Mouse (Mus musculus) liver, embryonic 11.5 days (tissue): ENCODE measurements around the gene Lrmda. TPM values are rescaled to one million over a fixed set of nuclear protein-coding genes. Genes with fewer than 3 reads are reported as not detected.

Experiments used
- ATAC-seq: fragments of 200-750 bp; cut with Nextera tagmentation; replicated peaks from 2 replicates; pipeline ENCODE4 v1.8.0; 2017; ENCODE audit warnings: moderate number of reproducible peaks, mild to moderate bottlenecking, moderate TSS enrichment, moderate library complexity; ENCODE audit not compliant: low FRiP score
- DNase-seq: peaks from one replicate; pipeline ENCODE4 v3.0.0-alpha.2; 2017; ENCODE audit warnings: low spot score
- H3K27ac ChIP-seq: fragments of 300-500 bp; sonication (generic); 2 replicates; pipeline ENCODE4 v1.5.1; 2014; ENCODE audit warnings: mild to moderate bottlenecking, low read depth, low read length, control low read depth
- H3K27me3 ChIP-seq: fragments of 300-500 bp; sonication (generic); replicated peaks from 2 replicates; pipeline ENCODE4 v1.6.1; 2014; ENCODE audit warnings: low read length, mixed read lengths; ENCODE audit not compliant: control insufficient read depth, insufficient read depth
- H3K36me3 ChIP-seq: fragments of 300-500 bp; sonication (generic); 2 replicates; pipeline ENCODE4 v1.6.1; 2014; ENCODE audit warnings: mild to moderate bottlenecking, low read length, moderate library complexity, mixed read lengths; ENCODE audit not compliant: control insufficient read depth, insufficient read depth
- H3K4me1 ChIP-seq: fragments of 300-500 bp; sonication (generic); replicated peaks from 2 replicates; pipeline ENCODE4 v1.6.1; 2014; ENCODE audit warnings: low read length, mixed read lengths; ENCODE audit not compliant: control insufficient read depth, insufficient read depth
- H3K4me2 ChIP-seq: fragments of 300-500 bp; sonication (generic); 2 replicates; pipeline ENCODE4 v1.6.1; 2014; ENCODE audit warnings: mild to moderate bottlenecking, control low read depth, moderate library complexity
- H3K4me3 ChIP-seq: fragments of 300-500 bp; sonication (generic); 2 replicates; pipeline ENCODE4 v1.5.1; 2014; ENCODE audit warnings: low read depth, low read length, control low read depth
- H3K9ac ChIP-seq: fragments of 300-500 bp; sonication (generic); 2 replicates; pipeline ENCODE4 v1.6.1; 2014; ENCODE audit warnings: low read depth, low read length, control low read depth
- H3K9me3 ChIP-seq: fragments of 300-500 bp; sonication (generic); 2 replicates; pipeline ENCODE4 v1.6.1; 2016; ENCODE audit warnings: low read length, inconsistent platforms, mixed read lengths; ENCODE audit not compliant: control insufficient read depth
- WGBS: fragments of 180-500 bp; shearing (Covaris S2); extraction: QIAGEN DNeasy Blood & Tissue Kit; methylation state at CpG from one replicate; pipeline ENCODE4 v1.1.7; 2014; 5-methylcytosine and 5-hydroxymethylcytosine counted together
- polyA plus RNA-seq: library from polyadenylated mRNA; unstranded; fragments of >200 nt; fragmentation: Nextera tagmentation; extraction: Ambion mirVana; gene quantifications from 2 replicates; pipeline ENCODE4 v1.2.1, GENCODE M21; 2014

Gene Lrmda
- polyA plus RNA-seq, 1 experiment from 2014 or later = 0.53 TPM

- no peaks in the 10 kb centered on the region for H3K27me3 ChIP-seq
- DNase-seq (no peak), ATAC-seq (no peak)
- H3K9me3 ChIP-seq = no peaks in the 10 kb centered on the region
- no peaks in the 10 kb centered on the region for H3K36me3 ChIP-seq
- no peak overlapping the region for H3K27ac ChIP-seq
- 64% methylated on average over 3 of the region's 3 CpGs for WGBS
- no peaks in the 10 kb centered on the region for H3K4me1 ChIP-seq
- no peak overlapping the region for H3K4me2 ChIP-seq
- H3K4me3 ChIP-seq = no peak overlapping the region
- no peak overlapping the region for H3K9ac ChIP-seq
These were observed 917.2 kb downstream of the Lrmda start for GRCm38 (mm10) chr14:22936701-22937100.

- H3K9me3 ChIP-seq = no peaks in the 10 kb centered on the region
- WGBS = 29% methylated on average over 2 of the region's 2 CpGs
- no peak for ATAC-seq
- DNase-seq = no peak
- no peaks in the 10 kb centered on the region for H3K4me1 ChIP-seq
- H3K4me3 ChIP-seq = no peak overlapping the region
- H3K9ac ChIP-seq = no peak overlapping the region
- no peak overlapping the region for H3K27ac ChIP-seq
- H3K27me3 ChIP-seq = no peaks in the 10 kb centered on the region
- no peaks in the 10 kb centered on the region for H3K36me3 ChIP-seq
- H3K4me2 ChIP-seq = no peak overlapping the region
These were observed 921.1 kb downstream of the Lrmda start for GRCm38 (mm10) chr14:22940576-22940975.

DNA sequence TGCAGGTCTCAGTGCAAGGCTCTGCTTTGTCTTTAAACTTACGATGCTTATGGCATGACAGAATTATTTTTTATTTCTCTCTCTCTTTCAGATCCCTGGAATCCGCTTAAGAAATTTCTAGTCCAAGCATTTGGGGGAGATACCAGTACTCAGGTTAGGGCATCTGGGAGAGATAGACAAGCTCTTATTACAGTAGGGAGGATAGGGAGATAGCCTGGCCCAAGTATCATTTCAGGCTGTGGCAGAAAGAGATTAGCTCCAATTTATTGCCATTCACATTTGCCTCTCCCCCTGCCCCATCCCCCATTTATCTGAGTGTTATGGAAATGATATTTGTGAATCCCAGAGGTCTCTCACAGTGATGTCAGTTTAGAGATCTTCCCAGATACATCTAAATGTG lies 923.1 kb downstream of the Lrmda start:
- Histone ChIP-seq H3K36me3 (no peaks in the 10 kb centered on the region), H3K9me3 (no peaks in the 10 kb centered on the region), H3K4me2 (no peak overlapping the region), H3K4me1 (no peaks in the 10 kb centered on the region), H3K4me3 (no peak overlapping the region), H3K27ac (no peak overlapping the region), H3K9ac (no peak overlapping the region), H3K27me3 (no peaks in the 10 kb centered on the region)
- ATAC-seq (no peak), DNase-seq (no peak)
- 75% methylated on average over 2 of the region's 2 CpGs for WGBS

DNA sequence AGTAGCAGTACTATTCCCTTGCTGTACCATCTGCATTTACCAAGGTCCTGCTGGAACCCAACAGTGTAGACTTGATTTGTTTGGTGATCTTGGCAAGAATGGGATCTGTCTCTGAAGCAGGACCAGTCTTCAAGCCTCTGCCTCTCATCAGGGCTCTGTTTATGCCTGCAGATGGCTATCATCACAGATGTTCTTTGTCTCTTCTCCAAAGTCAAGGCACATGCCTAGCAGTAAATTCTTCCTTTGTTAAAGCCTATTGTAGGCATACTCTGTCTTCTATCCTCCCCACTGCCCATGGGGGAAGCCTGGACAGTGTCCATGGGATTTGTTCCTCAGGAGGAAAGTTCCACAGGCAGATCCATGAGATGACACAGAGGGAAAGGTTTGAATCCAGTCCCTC lies 930.0 kb downstream of the Lrmda start:
- H3K4me2 ChIP-seq = no peak overlapping the region
- no peaks in the 10 kb centered on the region for H3K36me3 ChIP-seq
- no peaks in the 10 kb centered on the region for H3K4me1 ChIP-seq
- no peaks in the 10 kb centered on the region for H3K27me3 ChIP-seq
- no peaks in the 10 kb centered on the region for H3K9me3 ChIP-seq
- H3K9ac ChIP-seq = no peak overlapping the region
- no peak for ATAC-seq
- H3K27ac ChIP-seq = no peak overlapping the region
- no peak overlapping the region for H3K4me3 ChIP-seq
- no peak for DNase-seq

DNA sequence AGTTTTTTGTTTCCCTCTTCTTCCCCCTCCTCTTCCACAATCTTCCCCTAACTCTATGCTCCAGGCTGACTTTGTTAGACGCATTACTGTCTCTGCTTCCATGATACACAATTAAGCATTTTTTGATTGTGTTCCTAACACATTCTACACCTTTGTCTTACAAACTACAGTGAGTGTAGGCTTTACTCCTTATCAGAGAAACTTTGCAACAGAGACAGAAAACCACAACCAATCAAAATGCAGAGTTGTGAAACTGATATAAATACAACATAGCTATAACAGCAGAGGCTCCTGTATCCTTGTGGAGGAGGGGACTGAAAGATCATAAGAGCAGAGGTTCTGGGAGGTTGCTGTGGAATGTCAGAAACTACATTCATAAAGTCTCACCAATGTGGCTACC lies 933.5 kb downstream of the Lrmda start:
- Histone ChIP-seq H3K9ac (no peak overlapping the region), H3K36me3 (no peaks in the 10 kb centered on the region), H3K27me3 (no peaks in the 10 kb centered on the region), H3K4me2 (no peak overlapping the region), H3K27ac (no peak overlapping the region), H3K4me1 (no peaks in the 10 kb centered on the region), H3K4me3 (no peak overlapping the region), H3K9me3 (no peaks in the 10 kb centered on the region)
- DNase-seq = no peak
- 72% methylated on average over 1 of the region's 1 CpGs for WGBS
- ATAC-seq = no peak

DNA sequence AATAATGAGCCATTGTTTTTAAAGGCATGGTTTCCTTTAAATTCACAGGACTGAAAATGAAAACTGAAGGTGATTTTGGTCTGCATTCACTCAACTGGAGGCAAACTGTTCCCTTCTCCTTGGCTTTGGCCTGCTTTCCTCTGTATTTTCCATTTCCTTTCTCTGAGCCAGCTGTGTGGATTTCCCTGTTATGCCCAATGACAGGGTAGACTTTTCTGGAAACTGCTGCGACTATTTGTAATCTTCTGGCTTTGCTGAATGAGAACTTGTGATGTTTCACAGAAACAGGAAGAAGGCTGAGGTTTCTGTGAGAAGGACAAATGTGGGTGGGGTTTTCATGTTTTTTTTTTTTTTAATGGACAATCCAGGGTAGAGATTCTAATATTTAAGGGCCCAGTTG lies 940.7 kb downstream of the Lrmda start:
- Histone ChIP-seq H3K9me3 (no peaks in the 10 kb centered on the region), H3K36me3 (no peaks in the 10 kb centered on the region), H3K27me3 (no peaks in the 10 kb centered on the region), H3K4me3 (no peak overlapping the region), H3K27ac (no peak overlapping the region), H3K4me2 (no peak overlapping the region), H3K4me1 (no peaks in the 10 kb centered on the region), H3K9ac (no peak overlapping the region)
- DNase-seq (no peak), ATAC-seq (no peak)
- WGBS = 58% methylated on average over 1 of the region's 1 CpGs

- no peak overlapping the region for H3K27ac ChIP-seq
- no peak overlapping the region for H3K4me2 ChIP-seq
- no peaks in the 10 kb centered on the region for H3K9me3 ChIP-seq
- H3K4me3 ChIP-seq = no peak overlapping the region
- H3K9ac ChIP-seq = no peak overlapping the region
- no peaks in the 10 kb centered on the region for H3K27me3 ChIP-seq
- no peaks in the 10 kb centered on the region for H3K4me1 ChIP-seq
- no peaks in the 10 kb centered on the region for H3K36me3 ChIP-seq
- ATAC-seq (no peak), DNase-seq (no peak)
- 73% methylated on average over 9 of the region's 9 CpGs for WGBS
These were observed 945.5 kb downstream of the Lrmda start for GRCm38 (mm10) chr14:22964796-22965660.

GRCm38 (mm10) chr14:22968705-22969104 lies 949.2 kb downstream of the Lrmda start:
- no peaks in the 10 kb centered on the region for H3K4me1 ChIP-seq
- H3K4me3 ChIP-seq = no peak overlapping the region
- ATAC-seq (no peak), DNase-seq (no peak)
- H3K36me3 ChIP-seq = no peaks in the 10 kb centered on the region
- no peaks in the 10 kb centered on the region for H3K9me3 ChIP-seq
- H3K27ac ChIP-seq = no peak overlapping the region
- no peaks in the 10 kb centered on the region for H3K27me3 ChIP-seq
- H3K4me2 ChIP-seq = no peak overlapping the region
- H3K9ac ChIP-seq = no peak overlapping the region
- WGBS = 75% methylated on average over 5 of the region's 5 CpGs

- Histone ChIP-seq H3K4me1 (no peaks in the 10 kb centered on the region), H3K27me3 (no peaks in the 10 kb centered on the region), H3K36me3 (no peaks in the 10 kb centered on the region), H3K4me2 (no peak overlapping the region), H3K9me3 (no peaks in the 10 kb centered on the region), H3K9ac (no peak overlapping the region), H3K4me3 (no peak overlapping the region), H3K27ac (no peak overlapping the region)
- DNase-seq (no peak), ATAC-seq (no peak)
- WGBS = 69% methylated on average over 2 of the region's 2 CpGs
These were observed 967.2 kb downstream of the Lrmda start for GRCm38 (mm10) chr14:22986736-22987135.
